Mouse (Mus musculus) T-helper 17 cell (primary cell): ENCODE results near the gene Mef2d.

ENCODE experiments used
- in situ Hi-C, 2 experiments: fragments of 300-600 bp; cut with MboI, MseI; formaldehyde crosslinking; loops; 1 replicate in 1 of 2; 2 replicates in 1 of 2; pipeline ENCODE4 v1.15.1; 2025; ENCODE audit warnings: high pct_unique_total_duplicates in 2 of 2

Gene Mef2d

DNA sequence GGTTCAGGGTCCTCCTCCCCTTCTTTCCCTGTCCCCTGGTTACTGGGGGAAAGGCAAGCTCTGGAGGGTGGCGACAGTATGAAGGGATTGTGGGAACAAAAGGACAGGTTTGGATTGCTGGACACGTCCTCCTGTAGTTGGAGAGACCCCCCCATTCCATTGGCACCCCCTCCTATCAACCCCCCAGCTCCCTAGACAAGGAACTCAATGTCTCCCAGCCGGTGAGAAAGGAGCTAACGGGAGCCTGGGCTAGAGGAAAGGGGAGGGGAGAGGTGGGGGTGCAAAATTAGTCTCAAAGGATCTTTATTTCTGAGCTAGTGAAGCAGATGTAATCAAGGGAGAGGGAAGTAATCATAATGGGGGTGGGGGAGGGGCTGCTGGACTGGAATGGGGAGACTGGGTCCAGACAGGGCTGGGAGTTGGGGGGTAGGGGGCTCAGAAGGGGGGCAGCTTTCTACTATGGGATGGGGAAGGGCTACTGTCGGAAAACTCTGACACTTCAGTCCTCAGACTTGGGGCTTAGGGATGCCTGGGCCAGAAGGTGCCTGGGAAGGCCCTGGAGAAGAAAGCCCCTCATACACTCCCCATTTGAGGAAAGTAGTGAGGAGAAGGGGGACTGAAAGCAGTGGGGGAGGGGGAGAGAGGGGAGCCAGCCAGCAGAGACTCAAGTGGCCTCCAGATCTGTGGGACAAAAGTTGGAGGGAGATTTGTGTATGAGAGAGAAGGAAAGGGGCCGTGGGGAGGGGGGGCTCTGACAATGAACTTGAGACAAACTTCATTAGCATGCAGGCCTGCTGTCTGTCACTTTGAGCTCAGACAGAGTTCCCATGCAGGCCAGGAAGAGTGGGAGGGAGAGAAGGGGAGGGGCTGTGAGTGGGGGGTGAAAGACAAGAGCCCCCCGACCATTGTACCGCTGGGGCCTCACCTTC lies 63.7 kb downstream of the Mef2d start:
- in situ Hi-C loops = no loop called here

DNA sequence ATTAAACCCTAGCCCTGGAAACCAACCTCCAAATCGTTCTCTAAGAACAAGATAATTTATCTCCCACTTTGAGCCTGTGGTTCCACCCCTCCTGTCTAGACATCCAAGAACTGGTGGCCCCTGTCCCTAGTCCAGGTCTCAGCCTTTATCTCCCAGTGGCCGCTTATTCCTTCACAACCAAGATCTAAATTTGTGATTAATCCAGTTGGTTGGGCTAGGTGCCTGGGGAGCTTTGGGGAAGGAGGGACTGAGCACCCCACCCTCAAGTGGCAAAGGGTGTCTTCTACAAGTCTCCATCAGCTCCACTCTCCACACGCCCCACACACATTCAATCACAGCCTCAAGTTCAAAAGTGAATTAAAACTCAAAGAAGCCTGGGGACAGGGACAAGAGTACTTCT lies 64.3 kb downstream of the Mef2d start:
- in situ Hi-C loops = no loop called here

GRCm38 (mm10) chr3:88206901-88207371 lies 64.8 kb downstream of the Mef2d start:
- in situ Hi-C loops = no loop called here

- in situ Hi-C loops = no loop called here
Measured at GRCm38 (mm10) chr3:88207451-88208100, 65.4 kb downstream of the Mef2d start.

GRCm38 (mm10) chr3:88208226-88208720 lies 66.1 kb downstream of the Mef2d start:
- in situ Hi-C loops = no loop called here

GRCm38 (mm10) chr3:88209306-88209705 lies 67.1 kb downstream of the Mef2d start:
- in situ Hi-C loops = no loop called here

GRCm38 (mm10) chr3:88210121-88210520 lies 67.9 kb downstream of the Mef2d start:
- in situ Hi-C loops = no loop called here

DNA sequence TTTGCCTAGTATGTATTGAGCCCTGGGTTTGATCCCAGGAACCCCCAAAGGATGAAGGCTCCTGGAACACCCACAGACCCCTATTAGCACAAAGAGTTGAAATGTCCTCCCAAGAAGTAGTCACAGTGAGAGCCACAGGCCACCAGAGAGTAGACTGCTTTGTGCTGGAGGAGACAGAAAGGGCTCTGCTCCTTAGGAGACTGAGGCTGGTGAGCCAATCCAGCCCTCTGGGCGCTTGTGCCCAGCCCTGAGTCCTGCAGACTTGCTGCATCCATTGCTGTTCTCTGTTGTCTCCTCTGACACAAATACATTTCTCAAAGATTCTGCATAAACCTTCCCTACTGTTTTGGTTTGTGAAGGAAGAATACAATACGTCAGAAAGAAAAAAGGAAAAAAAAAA lies 68.7 kb downstream of the Mef2d start:
- in situ Hi-C loops = no loop called here

- in situ Hi-C loops = no loop called here
Measured at GRCm38 (mm10) chr3:88212356-88212755, 70.2 kb downstream of the Mef2d start.

DNA sequence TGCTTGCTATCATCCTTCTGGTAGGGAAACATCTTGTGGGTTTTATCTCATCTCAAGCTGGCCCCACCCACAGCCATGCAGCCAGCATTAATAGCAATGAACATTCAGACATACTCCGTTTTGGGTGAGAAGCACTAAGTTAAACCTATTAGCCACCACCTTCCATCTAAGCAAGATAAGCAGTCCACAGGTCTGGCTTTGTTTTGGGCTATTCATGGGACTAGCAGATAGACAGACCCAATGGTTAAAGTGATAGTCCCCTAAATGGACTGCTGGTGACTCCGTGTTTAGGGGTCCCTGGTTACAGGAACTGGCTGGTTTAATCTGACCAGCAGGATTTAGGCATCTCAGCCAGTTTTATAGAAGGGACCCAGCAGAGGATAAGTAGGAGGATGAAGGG lies 70.8 kb downstream of the Mef2d start:
- in situ Hi-C loops = no loop called here

- in situ Hi-C loops = no loop called here
Measured at GRCm38 (mm10) chr3:88214197-88214938, 72.2 kb downstream of the Mef2d start.

- in situ Hi-C loops = no loop called here
Measured at GRCm38 (mm10) chr3:88214971-88215552, 72.9 kb downstream of the Mef2d start.

- in situ Hi-C loops = no loop called here
Measured at GRCm38 (mm10) chr3:88215553-88216004, 73.4 kb downstream of the Mef2d start.

- in situ Hi-C loops = no loop called here
Measured at GRCm38 (mm10) chr3:88216116-88216515, 73.9 kb downstream of the Mef2d start.

DNA sequence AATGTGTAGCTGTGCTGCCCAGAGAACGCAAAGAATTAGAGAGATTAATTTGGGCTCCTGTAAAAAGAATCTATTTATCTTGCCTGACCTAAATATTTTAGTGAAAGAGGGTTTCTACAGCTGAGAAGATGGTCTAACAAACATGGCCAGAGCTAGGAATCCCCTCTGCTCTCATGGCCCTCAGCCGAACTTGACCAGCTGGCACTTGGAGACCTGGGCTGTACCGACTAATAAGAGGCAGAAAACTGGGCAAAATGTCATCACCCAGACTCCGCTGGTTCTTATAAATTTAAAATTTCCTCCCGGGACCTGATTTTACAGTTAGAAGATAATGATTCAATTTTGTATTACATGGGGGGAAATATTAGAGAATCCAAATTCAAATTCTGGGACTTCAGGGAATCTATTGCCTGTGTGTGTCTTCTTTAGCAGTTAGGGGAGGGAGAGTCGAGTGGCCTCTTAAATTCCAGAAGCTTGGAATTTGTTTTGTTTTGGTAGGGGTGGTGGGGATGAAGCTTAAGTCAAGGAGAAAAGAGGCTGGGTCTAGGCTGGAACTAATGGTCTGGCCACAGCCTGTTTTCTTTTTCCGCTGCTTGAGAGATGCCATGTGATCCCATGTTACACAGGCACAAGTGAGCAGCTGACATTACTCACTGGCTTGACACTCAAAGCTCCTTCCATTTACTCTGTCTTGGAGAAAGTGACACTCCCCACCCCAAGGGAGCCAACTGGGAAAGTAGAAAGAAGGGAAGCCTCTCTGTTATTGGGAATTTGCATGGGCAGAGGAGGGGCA lies 74.6 kb downstream of the Mef2d start:
- in situ Hi-C loops = no loop called here

GRCm38 (mm10) chr3:88217679-88218078 lies 75.5 kb downstream of the Mef2d start:
- in situ Hi-C loops = no loop called here

- in situ Hi-C loops = loop anchor here in 1 of 2 experiments (10.0 kb wide), 1 partner anchor 1065 kb away; no protein-coding TSS in a partner anchor
Measured at GRCm38 (mm10) chr3:88219940-88220339, 77.8 kb downstream of the Mef2d start.

DNA sequence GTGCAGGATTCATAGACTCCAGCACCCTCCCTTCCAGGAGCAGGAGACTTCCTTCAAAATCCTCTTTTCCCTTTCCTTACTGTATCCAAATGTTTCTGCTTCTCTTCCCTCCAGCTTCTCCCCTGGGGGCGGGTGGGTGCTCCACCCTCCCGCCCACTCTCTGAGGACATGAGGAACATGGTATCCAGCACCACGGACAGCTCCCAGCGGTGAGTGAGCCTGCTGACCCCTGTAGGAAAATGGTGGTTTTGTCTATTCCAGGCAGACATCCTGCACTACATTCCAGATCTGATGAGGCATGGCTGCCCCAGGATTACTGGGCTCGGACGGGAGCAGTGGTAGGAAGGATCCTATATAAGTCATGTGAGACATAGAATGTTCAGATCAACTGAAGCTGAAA lies 78.7 kb downstream of the Mef2d start:
- in situ Hi-C loops = loop anchor here in 1 of 2 experiments (10.0 kb wide), 1 partner anchor 1066 kb away; no protein-coding TSS in a partner anchor
